In genomic region chr3:102214299-102214698, GRCm38 (mm10) we compare ENCODE assay signal across 19 mouse cellular contexts. TPM values are rescaled to one million over a fixed set of nuclear protein-coding genes. Genes with fewer than 3 reads are reported as not detected.
DNase-seq lines count a peak whose midpoint lies in the region; ATAC-seq and TF ChIP-seq lines count a peak whose summit lies in the region.
"Had no signal": no experiment of that assay in that cellular context is flagged by ENCODE, and none has a peak within 500 bp of the region (broad histone marks: within the 10 kb centered on the region; RNA-seq: fewer than 3 reads in every experiment).

No protein-coding gene starts in this region.

- no peaks in the 10 kb centered on the region for H3K27me3 ChIP-seq in heart, embryonic 10.5 days (ENCODE audit: insufficient read depth, poor library complexity, severe bottlenecking)
- no peaks in the 10 kb centered on the region for H3K27me3 ChIP-seq in ES-Bruce4 (ENCODE audit: control insufficient read depth, insufficient read depth, low read length, poor library complexity, severe bottlenecking)
- no peaks in the 10 kb centered on the region for H3K27me3 ChIP-seq in intestine, embryonic 15.5 days (replicated peaks)
- H3K27me3 ChIP-seq in forebrain, embryonic 15.5 days, result no peaks in the 10 kb centered on the region
- H3K27me3 ChIP-seq: embryonic facial prominence, embryonic 15.5 days had no signal

- no peak for TF ChIP-seq POLR2A in ES-Bruce4 (IDR thresholded peaks at IDR 0.05; ENCODE audit: insufficient read depth, low read length)

- H3K4me1 ChIP-seq in heart, embryonic 10.5 days, result peaks cover 10% of the 10 kb centered on the region; the same call in 1 of the 2 replicates
- peaks cover 10% of the 10 kb centered on the region for H3K4me1 ChIP-seq in ES-Bruce4 (ENCODE audit: control insufficient read depth, insufficient read depth, low read length)
- no peaks in the 10 kb centered on the region for H3K4me1 ChIP-seq in intestine, embryonic 15.5 days (replicated peaks)
- H3K4me1 ChIP-seq in forebrain, embryonic 15.5 days, result no peaks in the 10 kb centered on the region
- H3K4me1 ChIP-seq: embryonic facial prominence, embryonic 15.5 days; hindbrain, embryonic 13.5 days had no signal

- 32% methylated on average over 4 of the region's 4 CpGs for WGBS in heart, embryonic 10.5 days
- WGBS in intestine, embryonic 15.5 days, result 45% methylated on average over 4 of the region's 4 CpGs
- 66% methylated on average over 4 of the region's 4 CpGs for WGBS in forebrain, embryonic 15.5 days

- peak; percentile 64; the same call in 1 of the 2 replicates for TF ChIP-seq EP300 in ES-Bruce4 (IDR thresholded peaks at IDR 0.05; ENCODE audit: insufficient read depth, low read depth, low read length)

- no peak overlapping the region for H3K9ac ChIP-seq in ES-Bruce4 (ENCODE audit: low read depth, poor library complexity, severe bottlenecking)
- H3K9ac ChIP-seq in intestine, embryonic 15.5 days, result no peak overlapping the region
- H3K9ac ChIP-seq in forebrain, embryonic 15.5 days (replicated peaks), result no peak overlapping the region
- H3K9ac ChIP-seq: embryonic facial prominence, embryonic 15.5 days; forebrain, postnatal 0 days; hindbrain, embryonic 13.5 days had no signal

- no peak overlapping the region for H3K4me3 ChIP-seq in heart, embryonic 10.5 days
- no peak overlapping the region for H3K4me3 ChIP-seq in ES-Bruce4 (ENCODE audit: low read depth, low read length)
- no peak overlapping the region for H3K4me3 ChIP-seq in intestine, embryonic 15.5 days (replicated peaks)
- H3K4me3 ChIP-seq in forebrain, embryonic 15.5 days, result no peak overlapping the region
- H3K4me3 ChIP-seq: embryonic facial prominence, embryonic 15.5 days; hindbrain, embryonic 13.5 days had no signal

- no peak overlapping the region for H3K27ac ChIP-seq in heart, embryonic 10.5 days
- peak overlapping the region; percentile 86 for H3K27ac ChIP-seq in ES-Bruce4 (ENCODE audit: insufficient read depth, low read length)
- H3K27ac ChIP-seq in intestine, embryonic 15.5 days, result no peak overlapping the region
- H3K27ac ChIP-seq in forebrain, embryonic 15.5 days (replicated peaks), result no peak overlapping the region
- H3K27ac ChIP-seq: embryonic facial prominence, embryonic 15.5 days; hindbrain, embryonic 13.5 days; hindbrain, postnatal 0 days had no signal

- ATAC-seq in intestine, embryonic 15.5 days, result peak; percentile 47; the same call in 1 of the 2 replicates
- ATAC-seq in forebrain, embryonic 15.5 days (replicated peaks), result no peak
- ATAC-seq: forebrain, postnatal 0 days; hindbrain, postnatal 0 days had no signal

- DNase-seq in heart, embryonic 10.5 days (ENCODE audit: low spot score), result peak; percentile 64
- no peak for DNase-seq in heart, adult 18-20 months
- DNase-seq in adipocyte (ENCODE audit: low spot score), result no peak
- DNase-seq in urinary bladder, postnatal 10 days (ENCODE audit: low spot score), result no peak
- DNase-seq: adrenal gland, adult 8-10 months; cerebellum, adult 11 months; cerebellum, adult 8-10 months; cerebellum, postnatal 14 days; embryo, embryonic 11 days; forebrain, postnatal 0 days; gastrocnemius, postnatal 14 days; heart, postnatal 14 days had no signal

- H3K4me2 ChIP-seq in intestine, embryonic 15.5 days (replicated peaks), result no peak overlapping the region
- no peak overlapping the region for H3K4me2 ChIP-seq in forebrain, embryonic 15.5 days (replicated peaks)
- H3K4me2 ChIP-seq: embryonic facial prominence, embryonic 15.5 days; hindbrain, embryonic 13.5 days had no signal

- no peaks in the 10 kb centered on the region for H3K36me3 ChIP-seq in heart, embryonic 10.5 days
- no peaks in the 10 kb centered on the region for H3K36me3 ChIP-seq in ES-Bruce4 (ENCODE audit: control insufficient read depth, insufficient read depth, low read length, poor library complexity, severe bottlenecking)
- H3K36me3 ChIP-seq in intestine, embryonic 15.5 days, result no peaks in the 10 kb centered on the region
- no peaks in the 10 kb centered on the region for H3K36me3 ChIP-seq in forebrain, embryonic 15.5 days
- H3K36me3 ChIP-seq: embryonic facial prominence, embryonic 15.5 days; G1E; hindbrain, embryonic 13.5 days had no signal

- no peaks in the 10 kb centered on the region for H3K9me3 ChIP-seq in heart, embryonic 10.5 days
- no peaks in the 10 kb centered on the region for H3K9me3 ChIP-seq in ES-Bruce4 (replicated peaks; ENCODE audit: control insufficient read depth, insufficient read depth, low read length, poor library complexity, severe bottlenecking)
- H3K9me3 ChIP-seq in intestine, embryonic 15.5 days, result no peaks in the 10 kb centered on the region
- no peaks in the 10 kb centered on the region for H3K9me3 ChIP-seq in forebrain, embryonic 15.5 days
- H3K9me3 ChIP-seq: embryonic facial prominence, embryonic 15.5 days; G1E; hindbrain, embryonic 13.5 days had no signal

- no peak for TF ChIP-seq CTCF in ES-Bruce4 (IDR thresholded peaks at IDR 0.05; ENCODE audit: low read depth, low read length)

RNA-seq across cellular contexts. Expression of gene Vangl1, which starts 9.8 kb away (rescaled TPM):
- 26.5 and 32.8 TPM in 2 replicates for polyA plus RNA-seq in heart, embryonic 10.5 days (2016; fragmentation: Nextera tagmentation; extraction: Ambion mirVana)
- total RNA-seq in heart, adult 18-20 months (2021), result 10 to 100 TPM in 1 of 2 experiments, 1 to 10 TPM in 1; 8.6 to 12.3 TPM
- 69.9 and 85.8 TPM in 2 replicates for polyA plus RNA-seq in ES-Bruce4 (2011; ENCODE audit: insufficient read depth, insufficient read length, low read depth, missing spikeins)
- polyA plus RNA-seq in intestine, embryonic 15.5 days (2015; fragmentation: Nextera tagmentation; extraction: Ambion mirVana), result 15.1 and 17.4 TPM in 2 replicates
- polyA plus RNA-seq in forebrain, embryonic 15.5 days (2015; fragmentation: Nextera tagmentation; extraction: Ambion mirVana), result 4.0 and 5.1 TPM in 2 replicates
